Mouse (Mus musculus) skeletal muscle tissue, adult 2 months (tissue): ENCODE measurements around the gene Dlk2.
A peak's percentile ranks its signal among the peaks of the same experiment; 100 is the strongest.

Experiments used
- DNase-seq: peaks from one replicate; pipeline ENCODE4 v3.0.0-alpha.2; 2012; ENCODE audit warnings: low read depth, low spot score

Dlk2 gene

DNA sequence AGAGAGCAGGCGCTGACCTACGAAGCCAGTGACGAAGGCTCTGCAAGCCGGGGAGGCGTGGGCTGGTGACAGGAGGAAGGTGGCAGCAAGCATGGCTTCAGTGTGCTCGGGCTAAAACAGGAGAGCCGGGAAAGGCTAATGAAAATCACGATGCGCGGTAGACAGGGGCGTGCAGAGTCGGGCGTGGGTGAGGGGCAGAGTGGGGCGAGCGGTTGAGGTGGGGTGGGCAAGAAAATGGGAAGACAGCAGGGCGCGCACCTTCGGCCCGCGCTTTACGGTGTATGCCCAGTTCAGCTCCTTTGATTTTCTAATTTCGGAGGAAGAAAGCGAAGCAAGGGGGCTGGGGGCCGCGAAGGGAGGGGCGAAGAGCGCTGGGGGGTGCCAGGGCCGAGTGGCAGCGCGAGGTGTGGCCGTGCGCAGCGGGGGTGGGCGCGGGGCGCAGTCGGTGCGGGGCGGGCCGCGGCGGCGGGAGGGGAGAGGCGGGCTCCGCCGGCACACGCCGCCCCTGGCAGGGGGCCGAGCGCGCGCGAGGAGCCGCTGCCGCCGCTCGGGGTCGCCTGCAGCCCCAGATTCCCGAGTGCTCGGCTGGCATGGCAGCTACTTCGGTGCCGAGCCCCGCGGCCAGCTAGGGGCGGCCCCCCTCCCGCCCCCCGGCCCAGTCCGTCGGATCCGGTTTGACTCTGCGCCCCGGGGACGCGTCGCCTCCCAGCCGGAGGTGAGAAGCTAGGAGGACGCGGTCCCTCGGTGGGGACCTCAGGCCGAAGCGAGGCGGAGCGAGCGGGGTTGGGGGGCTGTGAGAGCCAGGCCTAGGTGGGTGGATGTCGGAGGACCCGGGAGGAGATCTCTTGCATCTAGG lies at the start of gene Dlk2:
Gene Dlk2, plus strand, starts transcription at position 58 of the 856 bp plus-strand sequence.
- DNase-seq, result no peak

DNA sequence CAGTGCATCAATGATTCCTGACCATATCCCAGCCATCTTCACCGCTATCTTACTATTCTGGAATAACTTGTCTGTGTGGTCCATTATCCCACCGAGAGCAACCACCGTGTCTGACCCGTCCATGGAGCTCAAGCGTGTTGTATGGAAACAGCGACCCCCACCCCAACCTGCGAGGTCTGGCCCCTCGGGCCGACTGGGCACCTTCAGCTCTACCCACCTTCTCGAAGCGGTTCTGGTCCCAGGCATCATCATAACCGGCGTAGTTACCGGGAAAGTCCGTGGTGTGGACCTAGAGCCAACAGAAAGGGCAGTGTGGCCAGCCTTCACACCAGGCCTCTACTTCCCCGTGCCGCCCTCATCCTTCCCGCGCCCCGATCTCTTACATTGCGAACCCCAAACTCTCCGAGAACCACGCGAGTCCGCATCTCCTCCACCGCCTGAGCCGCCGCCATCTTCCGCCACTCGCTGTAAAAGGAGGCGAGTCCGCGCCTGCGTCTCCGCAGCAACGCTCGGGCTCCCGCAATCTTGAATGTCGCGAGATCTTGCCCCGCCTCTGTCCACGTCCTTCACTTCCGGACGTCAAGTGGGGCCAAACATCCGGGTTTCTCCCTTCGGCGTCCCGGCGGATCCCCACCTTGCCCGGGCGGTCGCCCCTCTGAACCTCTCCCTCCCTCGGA lies 49.6 kb upstream of the Dlk2 start, which contains the start of the genes Polr1c and Yipf3:
Gene Polr1c, minus strand, starts transcription at position 543 of the 677 bp plus-strand sequence.
Gene Yipf3, plus strand, starts transcription at position 569 of the 677 bp plus-strand sequence.
- DNase-seq, result peak; percentile 93

DNA sequence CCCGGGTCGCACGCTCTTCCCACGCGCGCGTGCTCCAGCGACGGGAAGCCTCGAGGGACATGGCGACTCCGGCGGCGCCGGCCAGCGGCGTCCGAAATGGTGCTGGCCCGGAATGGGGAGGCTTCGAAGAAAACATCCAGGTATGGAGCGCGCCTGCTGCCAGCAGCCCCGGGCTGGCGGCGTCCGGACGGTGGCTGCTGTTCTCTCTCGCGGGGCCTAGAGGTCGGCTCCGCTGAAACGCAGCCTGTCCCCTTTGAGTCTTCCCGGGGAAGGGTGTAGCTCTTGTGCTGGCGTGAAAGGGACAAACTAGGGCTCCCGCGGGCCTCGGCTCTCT lies 49.1 kb upstream of the Dlk2 start:
- no peak for DNase-seq

DNA sequence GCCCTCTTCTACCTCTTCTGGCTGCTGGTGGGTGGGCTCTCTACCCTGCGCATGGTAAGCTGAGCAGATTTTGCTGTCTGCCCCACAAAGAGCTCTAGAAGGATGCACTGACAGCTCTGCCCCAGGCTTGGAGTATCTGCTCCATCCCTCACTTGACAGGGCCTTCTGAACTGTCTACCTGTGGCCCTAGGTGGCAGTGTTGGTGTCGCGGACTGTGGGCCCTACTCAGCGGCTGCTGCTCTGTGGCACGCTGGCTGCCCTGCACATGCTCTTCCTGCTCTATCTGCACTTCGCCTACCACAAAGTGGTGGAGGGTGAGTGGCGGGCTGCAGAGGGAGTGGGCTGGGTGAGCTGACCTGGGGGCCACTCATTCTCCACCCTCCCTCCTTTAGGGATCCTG lies 46.0 kb upstream of the Dlk2 start:
- no peak for DNase-seq

DNA sequence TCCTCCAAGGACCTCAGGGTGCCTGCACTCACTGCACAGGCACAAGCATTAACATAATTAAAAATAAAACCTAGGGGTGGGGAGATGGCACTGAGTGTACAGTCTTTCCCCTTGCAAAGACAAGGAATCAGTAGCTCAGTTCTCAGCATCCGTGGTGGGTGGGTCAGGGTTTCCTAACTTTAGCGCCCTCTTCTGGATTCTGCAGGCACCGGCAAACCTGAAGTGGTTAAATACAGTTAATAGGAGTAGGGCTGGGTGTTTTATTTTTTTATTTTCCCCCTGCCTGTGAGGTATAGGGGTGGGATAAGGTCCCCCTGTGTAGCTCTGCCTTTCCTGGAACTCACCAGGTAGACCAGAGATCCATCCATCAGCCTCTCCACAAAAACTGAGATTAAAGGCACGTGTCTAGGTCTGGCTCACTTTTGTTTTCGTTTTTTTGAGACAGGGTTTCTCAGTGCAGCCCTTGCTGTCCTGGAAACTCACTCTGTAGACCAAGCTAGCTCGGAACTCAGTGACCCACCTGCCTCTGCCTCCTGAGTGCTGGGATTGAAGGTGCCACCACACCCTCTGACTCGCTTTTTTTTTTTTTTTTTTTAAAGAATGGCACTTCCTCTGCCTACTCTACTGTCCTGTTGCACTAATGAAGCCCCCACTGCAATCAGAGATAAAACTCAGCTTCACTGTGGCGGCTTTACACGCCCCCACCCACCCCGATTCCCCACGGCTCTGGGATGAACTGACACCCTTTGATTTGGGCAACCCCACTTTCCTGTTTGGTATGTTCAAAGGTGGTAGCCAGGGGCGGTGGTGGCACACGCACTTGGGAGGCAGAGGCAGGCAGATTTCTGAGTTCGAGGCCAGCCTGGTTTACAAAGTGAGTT lies 44.4 kb upstream of the Dlk2 start:
- DNase-seq, result no peak

DNA sequence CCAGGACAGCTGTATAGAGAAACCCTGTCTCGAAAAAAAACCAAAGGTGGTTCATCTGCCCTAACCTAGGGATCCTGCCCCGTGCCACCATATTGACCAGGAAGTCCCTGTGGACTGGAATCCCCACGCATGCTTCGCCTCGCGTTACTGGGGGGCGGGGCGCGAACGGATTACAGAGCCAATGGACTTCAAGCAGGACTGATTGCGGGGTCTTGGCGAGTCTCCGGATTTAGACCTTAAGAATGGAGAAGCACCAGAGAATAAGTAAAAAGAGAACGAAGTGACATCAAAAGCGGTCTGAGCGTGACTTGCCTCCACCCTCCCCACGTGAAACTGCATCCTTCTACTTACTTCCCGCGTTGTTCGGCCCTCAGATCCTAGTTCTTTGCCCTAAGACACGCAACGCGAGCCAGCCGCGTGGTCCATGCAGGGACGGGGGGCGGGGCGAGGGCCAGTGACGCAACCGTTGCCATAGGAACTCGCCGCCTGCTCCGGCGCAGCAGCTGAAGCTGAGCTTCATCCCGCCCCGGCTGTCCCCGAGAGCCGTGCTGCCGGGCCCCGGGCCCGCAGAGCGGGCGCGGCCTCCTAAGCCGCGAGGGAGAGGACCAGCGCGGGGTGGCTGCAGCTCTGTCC lies 43.7 kb upstream of the Dlk2 start, which contains the start of gene Lrrc73:
Gene Lrrc73, plus strand, starts transcription at position 80 of the 633 bp plus-strand sequence.
- DNase-seq, result peak; percentile 71

DNA sequence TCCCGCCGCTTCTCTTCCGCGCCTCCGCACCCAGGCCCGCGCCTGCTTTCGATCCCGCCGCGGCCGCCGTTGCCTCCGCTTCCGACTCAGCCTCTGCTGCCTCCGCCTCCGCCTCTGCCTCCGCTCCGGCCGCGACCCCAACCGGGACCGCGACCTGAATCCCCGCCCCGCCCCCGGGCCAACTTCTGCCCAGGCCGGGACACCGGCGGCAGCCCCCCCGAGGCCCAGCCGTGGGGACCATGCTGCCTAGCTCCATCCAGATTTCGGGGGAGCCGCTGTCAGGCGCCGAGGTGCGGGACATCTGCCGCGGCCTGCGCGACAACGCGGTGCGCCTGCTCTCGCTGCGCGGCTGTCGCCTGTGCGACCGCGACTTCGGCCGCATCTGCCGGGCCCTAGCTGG lies 43.1 kb upstream of the Dlk2 start:
- DNase-seq, result no peak

DNA sequence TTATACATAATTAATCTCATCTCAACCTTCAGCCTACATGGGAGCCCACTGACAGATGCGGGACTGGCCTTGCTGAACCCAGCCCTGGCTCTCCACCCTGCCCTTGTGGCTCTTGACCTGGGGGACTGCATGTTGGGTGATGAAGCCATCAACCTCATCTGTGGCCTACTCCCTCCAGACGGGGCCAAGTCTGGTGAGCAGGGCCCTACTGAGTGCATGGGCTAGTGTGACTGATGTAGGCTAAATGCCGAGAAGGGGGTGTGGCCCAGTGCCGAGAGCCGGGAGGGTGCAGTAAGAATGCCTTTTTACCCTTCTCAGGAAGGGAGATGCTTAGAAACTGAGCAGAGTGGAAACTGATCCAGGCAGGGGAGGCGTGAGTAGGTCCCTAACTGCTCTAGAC lies 42.1 kb upstream of the Dlk2 start:
- no peak for DNase-seq

DNA sequence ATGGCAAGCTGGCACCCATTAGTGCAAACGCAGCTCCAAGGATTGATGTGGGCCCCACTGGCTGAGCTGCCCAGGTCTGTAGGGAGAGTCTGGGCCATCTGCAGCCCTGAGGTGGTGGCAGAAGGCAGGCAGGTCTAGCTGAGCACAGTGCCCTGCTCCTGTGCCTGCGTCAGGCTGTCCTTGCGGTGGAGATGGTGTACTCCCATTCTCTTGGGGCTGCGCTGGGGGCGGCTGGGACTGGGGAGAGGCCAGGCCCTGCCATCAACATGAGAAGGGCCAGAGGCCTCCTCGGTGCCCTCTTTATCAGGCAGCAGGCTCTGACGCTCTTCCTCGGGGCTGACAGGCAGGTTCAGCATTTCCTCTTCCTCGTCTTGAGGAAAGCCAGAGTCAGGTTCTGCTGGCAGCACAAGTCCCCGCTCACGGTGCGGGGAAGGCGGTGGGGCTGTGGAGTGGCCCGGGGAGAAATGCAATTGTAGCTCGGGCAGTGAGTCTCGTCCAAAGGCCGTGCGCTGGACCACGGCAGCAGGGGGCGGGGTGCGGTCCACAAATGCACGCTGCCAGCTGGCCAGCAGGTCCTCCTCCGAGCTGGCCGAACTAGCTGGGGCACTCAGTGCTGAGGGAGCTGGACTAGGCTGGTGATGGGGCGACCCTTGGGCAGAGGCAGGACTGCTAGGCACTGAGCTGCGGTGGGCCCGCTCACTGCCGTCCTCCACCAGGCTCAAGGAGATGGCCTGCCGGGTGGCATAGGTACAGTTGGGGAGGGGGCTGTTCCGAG lies 38.8 kb upstream of the Dlk2 start:
- DNase-seq, result no peak

DNA sequence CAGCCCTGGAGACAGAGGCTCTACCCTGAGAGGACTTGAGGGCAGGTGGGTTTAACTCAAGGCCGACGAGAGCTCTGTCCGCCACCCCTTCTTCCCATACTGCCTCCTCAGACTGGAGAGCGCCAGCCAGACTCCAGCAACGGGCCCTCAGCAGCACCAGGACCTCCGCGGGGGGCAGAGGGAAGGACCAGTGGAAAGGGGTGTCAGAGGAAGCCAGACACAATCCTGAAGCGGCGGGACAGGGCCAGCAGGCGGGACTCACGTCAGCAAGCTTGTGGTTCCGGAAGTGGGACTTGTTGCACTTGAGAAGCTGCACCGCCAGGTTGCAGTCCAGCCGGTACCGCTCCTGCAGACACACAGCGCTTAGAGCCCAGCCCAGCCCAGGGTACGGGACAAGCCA lies 37.5 kb upstream of the Dlk2 start:
- DNase-seq, result no peak

DNA sequence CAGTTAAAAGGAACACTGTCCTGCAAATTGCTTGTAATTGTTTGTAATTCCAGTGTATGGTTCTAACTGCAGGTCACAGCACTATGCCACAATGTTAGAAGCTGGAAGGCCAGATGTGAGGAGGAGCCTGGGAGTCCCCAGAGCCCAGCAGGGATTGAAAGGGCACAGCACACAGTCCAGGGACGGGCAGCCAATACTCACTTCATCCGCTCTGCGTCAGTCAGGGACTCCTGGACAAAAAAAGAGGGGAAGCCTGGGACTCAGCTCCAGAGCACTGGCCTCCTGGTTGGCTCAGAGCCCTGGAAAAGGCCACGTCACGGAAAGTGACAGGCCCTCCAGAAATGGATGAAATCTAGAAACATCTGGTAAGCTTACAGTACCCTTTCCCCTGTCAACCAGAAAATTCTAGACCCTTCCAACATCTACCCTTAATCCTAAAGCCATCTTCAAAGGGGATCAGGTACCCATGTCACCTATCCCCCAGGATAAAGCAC lies 35.0 kb upstream of the Dlk2 start:
- no peak for DNase-seq

DNA sequence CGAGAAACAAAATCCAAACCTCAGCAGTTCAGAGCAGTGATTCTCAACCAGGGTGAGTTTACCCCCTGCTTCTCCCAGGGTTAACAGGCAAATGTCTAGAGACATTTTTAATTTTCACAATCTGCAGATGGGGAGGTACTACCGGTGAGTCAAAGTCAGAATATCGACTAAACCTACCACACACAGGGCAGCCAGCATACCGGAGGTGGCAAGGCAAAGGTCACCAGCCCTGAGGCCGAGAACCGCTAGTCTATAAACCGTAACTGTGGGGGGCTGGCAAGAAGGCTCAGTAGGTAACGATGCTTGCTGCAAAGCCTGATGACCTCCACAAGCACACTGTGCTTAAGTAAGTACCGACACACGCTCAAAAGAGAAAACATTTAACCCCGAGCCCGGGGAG lies 31.7 kb upstream of the Dlk2 start:
- no peak for DNase-seq

DNA sequence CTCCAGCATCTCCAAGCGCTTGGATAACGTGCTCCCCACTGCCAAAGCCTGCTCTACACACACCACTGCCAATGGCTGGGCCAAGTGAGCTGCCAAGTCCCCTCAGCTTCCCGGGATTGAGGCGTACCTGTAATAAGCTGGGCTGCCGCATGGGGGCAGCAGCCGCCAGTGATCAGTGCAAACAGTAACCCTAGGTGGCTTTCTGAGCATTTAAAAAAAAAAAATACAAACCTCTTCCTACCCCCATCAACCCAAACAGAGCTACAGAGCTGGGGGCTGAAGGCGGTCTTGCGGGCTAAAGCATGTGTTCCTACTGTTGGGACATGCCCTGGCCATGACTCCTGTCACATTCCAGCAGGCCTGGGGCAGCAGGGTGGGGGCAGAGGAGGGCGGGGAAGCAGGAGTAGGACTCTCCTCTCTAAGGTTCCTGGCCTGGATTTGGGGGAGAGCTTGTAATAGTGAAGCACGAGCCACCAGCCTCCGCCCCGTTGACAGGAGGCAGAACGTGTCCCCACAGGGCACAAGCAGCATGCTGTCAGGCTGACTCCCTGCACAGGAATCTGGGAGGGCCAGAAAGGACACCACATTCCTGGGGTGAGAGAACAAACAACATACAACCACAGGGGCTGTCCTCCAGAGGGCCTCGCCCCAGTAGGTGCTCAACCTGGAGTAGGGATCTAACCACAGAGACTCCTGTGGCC lies 31.2 kb upstream of the Dlk2 start:
- peak; percentile 78 for DNase-seq

DNA sequence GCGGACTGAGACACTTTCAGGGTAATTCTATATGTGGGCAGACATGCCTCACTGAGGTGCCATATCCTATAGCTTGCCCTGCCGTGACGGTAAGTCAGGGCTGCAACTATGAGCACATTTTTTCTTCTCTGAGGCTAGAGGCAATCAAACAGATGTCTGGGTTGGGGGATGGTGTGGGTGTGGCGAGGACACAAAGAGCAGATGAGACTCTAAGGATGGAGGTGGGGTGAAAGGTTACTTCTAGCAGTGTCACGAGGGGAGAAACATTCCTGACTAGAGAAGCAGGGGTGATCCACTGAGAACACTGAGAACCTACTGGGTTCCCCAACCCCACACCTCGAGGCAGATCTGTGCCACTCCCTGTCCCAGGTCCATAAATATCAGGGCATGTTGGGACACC lies 30.2 kb upstream of the Dlk2 start:
- DNase-seq, result no peak

DNA sequence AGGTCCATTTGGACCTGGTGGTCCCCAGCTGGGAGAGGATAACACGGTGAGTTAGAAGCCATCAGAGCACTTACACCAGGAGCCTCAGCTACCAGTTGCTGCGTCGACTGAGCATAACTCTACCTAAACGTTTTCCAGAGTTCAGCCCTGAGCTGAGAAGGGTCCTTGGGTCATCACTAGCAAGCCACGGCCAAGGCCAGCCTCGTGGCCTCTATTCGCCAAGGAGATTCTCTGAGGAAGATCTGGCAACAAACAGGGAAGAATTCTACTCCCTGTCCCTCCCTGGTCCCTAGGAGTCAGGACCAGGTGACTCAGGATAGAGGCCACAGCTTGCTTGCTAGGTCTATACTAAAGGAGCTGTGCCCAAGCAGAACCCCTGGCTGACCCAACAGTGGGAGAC lies 29.7 kb upstream of the Dlk2 start:
- DNase-seq, result no peak

DNA sequence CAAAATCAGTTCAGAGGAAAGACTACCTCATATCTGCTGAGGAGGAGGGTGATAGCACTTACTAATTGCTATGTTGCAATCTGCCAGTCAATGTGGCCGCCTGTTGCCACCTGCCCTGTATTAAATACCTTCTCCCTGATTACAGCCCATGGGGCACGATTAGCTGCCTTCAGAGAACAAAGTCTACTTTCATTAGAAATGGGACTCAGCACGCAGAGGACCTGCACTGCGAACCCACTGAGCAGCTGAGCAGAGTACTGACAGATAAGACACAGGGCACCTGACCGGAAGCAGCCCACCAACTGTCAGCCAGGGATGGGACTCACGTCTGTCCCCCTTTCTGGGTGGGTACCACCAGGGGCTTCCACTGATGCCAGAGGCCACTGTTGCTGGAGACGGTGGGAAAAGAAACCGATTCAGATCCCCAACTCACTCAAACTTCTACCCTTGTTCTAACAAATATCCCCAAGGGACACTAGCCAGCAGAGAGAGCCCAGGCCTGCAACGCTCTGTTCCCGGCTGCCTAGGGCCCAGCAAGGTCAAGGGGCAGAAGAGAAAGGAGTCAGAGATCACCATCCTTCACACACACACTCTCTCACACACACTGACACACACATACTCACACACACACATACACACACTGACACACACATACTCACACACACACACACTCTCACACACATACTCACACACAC lies 29.0 kb upstream of the Dlk2 start:
- no peak for DNase-seq

DNA sequence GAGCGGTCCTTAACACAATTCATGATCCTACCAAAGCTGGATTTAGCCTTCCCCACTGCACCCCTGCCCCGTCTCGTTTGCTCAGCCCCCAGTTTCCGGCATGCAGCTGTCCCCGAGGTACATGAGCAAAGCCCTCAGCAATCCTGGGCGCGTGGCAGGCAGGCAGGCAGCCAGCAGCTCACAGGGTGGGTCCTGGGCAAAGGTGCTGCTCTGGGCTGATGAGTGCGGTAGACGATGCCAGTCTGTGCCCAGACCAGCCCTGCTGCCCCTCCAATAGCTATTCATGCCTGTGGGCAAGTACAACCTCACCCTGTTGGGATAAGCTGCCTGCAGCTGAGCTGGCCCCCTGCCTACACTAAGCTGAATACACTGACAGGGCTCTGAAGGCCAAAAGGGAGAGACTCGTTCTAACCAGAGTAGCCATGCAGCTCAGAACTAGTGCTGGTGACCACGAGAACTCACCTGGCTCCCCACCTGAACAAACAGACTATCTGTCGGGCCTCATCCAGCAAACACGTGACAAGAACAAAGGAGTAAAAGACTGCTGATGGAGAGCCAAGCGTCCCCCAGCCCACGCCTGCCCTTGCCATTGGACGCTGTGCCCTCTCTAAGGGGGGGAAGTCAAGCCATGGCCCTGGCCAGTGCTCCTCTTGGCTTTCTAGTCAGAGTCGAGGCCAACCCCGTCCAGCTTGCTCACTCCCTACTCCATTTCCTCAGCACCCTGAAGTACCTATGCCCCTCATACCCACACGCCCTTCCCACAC lies 27.3 kb upstream of the Dlk2 start:
- peak; percentile 41 for DNase-seq

DNA sequence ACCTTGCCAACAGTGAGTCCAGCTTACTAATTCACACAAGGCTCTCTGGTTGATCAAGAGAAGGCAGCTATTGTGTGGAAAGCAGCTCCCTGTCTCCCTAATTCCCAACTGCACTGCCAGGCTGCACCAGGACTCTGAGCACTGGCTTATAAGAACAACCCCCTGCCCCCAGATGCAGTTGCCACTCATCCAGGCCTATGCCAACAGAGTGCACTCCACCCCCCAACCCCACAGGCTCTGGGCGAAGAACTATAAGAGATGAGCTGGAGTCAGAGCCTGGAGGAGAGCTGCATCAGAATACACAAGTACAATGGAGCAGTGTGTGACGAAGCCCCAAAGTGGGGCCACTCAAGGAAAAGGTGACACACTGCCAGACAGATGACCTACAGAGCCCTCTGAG lies 25.2 kb upstream of the Dlk2 start:
- DNase-seq, result no peak

DNA sequence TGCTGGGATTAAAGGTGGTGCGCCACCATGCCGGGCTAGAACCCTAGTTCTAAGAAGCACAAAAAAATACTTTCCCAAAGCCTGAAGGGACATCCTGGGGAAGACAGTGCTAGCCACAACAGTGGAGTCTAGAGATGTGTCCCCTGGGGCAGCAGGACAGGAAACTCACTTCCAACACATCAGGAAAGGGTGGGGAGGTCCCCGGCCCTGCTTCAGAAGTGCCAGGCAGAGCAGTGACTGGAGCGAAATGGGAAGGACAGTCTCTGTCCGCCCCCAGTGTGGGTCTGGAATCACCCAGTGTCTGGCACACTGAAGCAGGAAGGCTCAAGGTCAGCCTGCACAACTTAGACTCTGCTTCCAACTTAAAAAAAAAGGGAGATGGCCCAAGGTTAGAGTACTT lies 24.5 kb upstream of the Dlk2 start:
- no peak for DNase-seq
